Mouse (Mus musculus) hindbrain, embryonic 10.5 days (tissue): ENCODE measurements around the gene Slc25a34. TPM values are rescaled to one million over a fixed set of nuclear protein-coding genes. Genes with fewer than 3 reads are reported as not detected.

ENCODE experiments used
- DNase-seq: peaks from one replicate; pipeline ENCODE4 v3.0.0-alpha.2; 2017; ENCODE audit warnings: low spot score
- H3K27ac ChIP-seq: fragments of 300-500 bp; sonication (generic); 2 replicates; pipeline ENCODE4 v1.5.1; 2016; ENCODE audit warnings: mild to moderate bottlenecking, moderate library complexity
- H3K27me3 ChIP-seq: fragments of 300-500 bp; sonication (generic); 2 replicates; pipeline ENCODE4 v1.6.1; 2016; ENCODE audit warnings: mild to moderate bottlenecking; ENCODE audit not compliant: poor library complexity, insufficient read depth, severe bottlenecking
- H3K36me3 ChIP-seq: fragments of 300-500 bp; sonication (generic); 2 replicates; pipeline ENCODE4 v1.6.1; 2016; ENCODE audit warnings: mild to moderate bottlenecking, moderate library complexity
- H3K4me1 ChIP-seq: fragments of 300-500 bp; sonication (generic); replicated peaks from 2 replicates; pipeline ENCODE4 v1.6.1; 2016; ENCODE audit warnings: mild to moderate bottlenecking
- H3K4me3 ChIP-seq: fragments of 300-500 bp; sonication (generic); 2 replicates; pipeline ENCODE4 v1.5.1; 2016; ENCODE audit warnings: mild to moderate bottlenecking, moderate library complexity
- H3K9me3 ChIP-seq: fragments of 300-500 bp; sonication (generic); 2 replicates; pipeline ENCODE4 v1.6.1; 2016; ENCODE audit warnings: mild to moderate bottlenecking, moderate library complexity
- WGBS: fragments of 180-500 bp; shearing (Covaris S2); methylation state at CpG from one replicate; pipeline ENCODE4 v1.1.7; 2016; 5-methylcytosine and 5-hydroxymethylcytosine counted together
- polyA plus RNA-seq: library from polyadenylated mRNA; unstranded; fragments of >200 nt; fragmentation: Nextera tagmentation; extraction: Ambion mirVana; gene quantifications from 2 replicates; pipeline ENCODE4 v1.2.1, GENCODE M21; 2016

Gene Slc25a34
- polyA plus RNA-seq, 1 experiment from 2014 or later = 0.10 TPM

GRCm38 (mm10) chr4:141570004-141570403 is 53.6 kb downstream of the Slc25a34 start:
- no peak overlapping the region for H3K4me3 ChIP-seq
- DNase-seq = no peak
- H3K4me1 ChIP-seq = no peaks in the 10 kb centered on the region
- no peaks in the 10 kb centered on the region for H3K27me3 ChIP-seq
- no peaks in the 10 kb centered on the region for H3K9me3 ChIP-seq
- 65% methylated on average over 6 of the region's 6 CpGs for WGBS
- H3K36me3 ChIP-seq = no peaks in the 10 kb centered on the region
- H3K27ac ChIP-seq = no peak overlapping the region

DNA sequence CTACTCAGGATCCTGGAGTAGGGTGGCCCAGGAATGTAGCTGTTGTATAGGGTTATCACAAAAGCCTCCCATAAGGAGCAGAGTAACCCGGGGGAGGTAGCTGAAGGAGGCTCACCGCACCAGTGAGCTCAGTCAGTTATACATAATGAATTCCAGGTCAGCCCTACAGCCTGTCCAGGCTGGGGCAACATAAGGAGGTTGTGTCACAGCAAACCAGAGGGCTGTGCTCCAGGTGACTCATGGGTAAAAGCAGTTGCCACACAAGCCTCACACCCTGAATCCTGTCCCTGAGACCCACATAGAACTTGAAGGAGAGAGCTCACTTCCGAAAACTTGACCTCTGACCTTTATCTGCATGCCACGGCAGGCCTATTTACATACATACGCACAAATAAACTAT is 54.7 kb downstream of the Slc25a34 start:
- no peak for DNase-seq
- no peak overlapping the region for H3K4me3 ChIP-seq
- no peaks in the 10 kb centered on the region for H3K36me3 ChIP-seq
- no peak overlapping the region for H3K27ac ChIP-seq
- H3K4me1 ChIP-seq = no peaks in the 10 kb centered on the region
- WGBS = 83% methylated on average over 5 of the region's 5 CpGs
- H3K9me3 ChIP-seq = no peaks in the 10 kb centered on the region
- no peaks in the 10 kb centered on the region for H3K27me3 ChIP-seq

Other genes starting within 250 kb of the Slc25a34 start
- gene Clcnka, start 225.1 kb downstream of the Slc25a34 start, polyA plus RNA-seq = 0.31 and 0.33 TPM in 2 replicates
- gene Clcnkb, start 207.8 kb downstream of the Slc25a34 start, polyA plus RNA-seq = 0.11 TPM in 1 of 2 replicates, not detected in the other
- gene Hspb7, start 203.0 kb downstream of the Slc25a34 start, polyA plus RNA-seq = not detected in 2 replicates
- gene Srarp, start 187.7 kb downstream of the Slc25a34 start, polyA plus RNA-seq = not detected in 2 replicates
- gene Zbtb17, start 179.2 kb downstream of the Slc25a34 start, polyA plus RNA-seq = 52.6 and 60.8 TPM in 2 replicates
- gene Spen, start 85.2 kb downstream of the Slc25a34 start, polyA plus RNA-seq = 12.8 and 14.2 TPM in 2 replicates
- 33.7 and 34.4 TPM in 2 replicates for gene Fblim1, start 17.7 kb downstream of the Slc25a34 start, polyA plus RNA-seq
- 1.2 and 1.5 TPM in 2 replicates for gene Tmem82, start 5.2 kb downstream of the Slc25a34 start, polyA plus RNA-seq
- 5.0 and 5.4 TPM in 2 replicates for gene Plekhm2, start 41.1 kb upstream of the Slc25a34 start, polyA plus RNA-seq
- gene Rsc1a1, start 61.8 kb upstream of the Slc25a34 start, polyA plus RNA-seq = 2.9 TPM in 1 of 2 replicates, not detected in the other
- gene Ddi2, start 99.6 kb upstream of the Slc25a34 start, polyA plus RNA-seq = 20.8 and 28.4 TPM in 2 replicates
- gene Agmat, start 122.9 kb upstream of the Slc25a34 start, polyA plus RNA-seq = not detected in 2 replicates
- 4.5 and 5.5 TPM in 2 replicates for gene Dnajc16, start 167.1 kb upstream of the Slc25a34 start, polyA plus RNA-seq
- gene Casp9, start 169.8 kb upstream of the Slc25a34 start, polyA plus RNA-seq = 25.5 and 27.0 TPM in 2 replicates
- not detected in 2 replicates for gene Cela2a, start 202.3 kb upstream of the Slc25a34 start, polyA plus RNA-seq
- gene Ctrc, start 222.5 kb upstream of the Slc25a34 start, polyA plus RNA-seq = not detected in 2 replicates